Mouse (Mus musculus) right cerebral cortex, postnatal 4 days (tissue): ENCODE measurements around the gene Mgat5.

Source experiments
- DNase-seq: peaks from one replicate; pipeline ENCODE4 v3.0.0-alpha.2; 2022

Mgat5 gene

DNA sequence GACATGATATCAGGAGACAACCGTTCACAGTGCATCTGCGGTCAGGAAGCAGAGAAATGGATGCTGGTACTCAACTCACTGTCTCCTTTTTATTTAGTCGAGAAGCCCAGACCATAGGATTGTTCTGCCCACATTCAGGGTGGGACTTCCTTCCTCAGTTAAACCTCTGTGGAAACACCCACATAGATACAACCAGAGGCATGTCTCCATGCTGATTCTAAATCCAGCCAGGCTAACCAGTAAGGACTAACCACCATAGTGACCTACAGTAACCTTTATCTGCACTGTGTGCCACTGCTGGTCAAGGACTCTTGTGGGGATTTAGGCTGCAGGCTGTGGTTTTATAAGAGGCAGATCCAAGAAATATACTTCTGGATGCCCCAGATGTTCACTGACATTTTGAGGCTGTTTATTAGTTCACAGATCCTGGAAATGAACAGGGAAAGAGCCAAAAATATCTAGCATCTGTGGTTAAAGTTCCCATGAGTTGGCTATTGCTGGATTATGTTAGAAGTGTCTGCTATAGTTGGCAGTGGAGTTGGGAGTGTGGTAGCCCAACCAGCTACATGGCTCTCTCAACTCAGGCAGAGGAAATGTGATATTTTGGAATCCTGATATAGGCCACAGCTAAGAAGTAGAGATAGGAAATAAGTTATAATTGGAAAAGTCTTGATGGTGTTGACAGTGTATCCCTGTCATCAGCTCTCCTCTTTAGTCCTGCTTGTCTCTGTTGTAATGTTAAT, 143.2 kb downstream of the Mgat5 start:
- DNase-seq = no peak

DNA sequence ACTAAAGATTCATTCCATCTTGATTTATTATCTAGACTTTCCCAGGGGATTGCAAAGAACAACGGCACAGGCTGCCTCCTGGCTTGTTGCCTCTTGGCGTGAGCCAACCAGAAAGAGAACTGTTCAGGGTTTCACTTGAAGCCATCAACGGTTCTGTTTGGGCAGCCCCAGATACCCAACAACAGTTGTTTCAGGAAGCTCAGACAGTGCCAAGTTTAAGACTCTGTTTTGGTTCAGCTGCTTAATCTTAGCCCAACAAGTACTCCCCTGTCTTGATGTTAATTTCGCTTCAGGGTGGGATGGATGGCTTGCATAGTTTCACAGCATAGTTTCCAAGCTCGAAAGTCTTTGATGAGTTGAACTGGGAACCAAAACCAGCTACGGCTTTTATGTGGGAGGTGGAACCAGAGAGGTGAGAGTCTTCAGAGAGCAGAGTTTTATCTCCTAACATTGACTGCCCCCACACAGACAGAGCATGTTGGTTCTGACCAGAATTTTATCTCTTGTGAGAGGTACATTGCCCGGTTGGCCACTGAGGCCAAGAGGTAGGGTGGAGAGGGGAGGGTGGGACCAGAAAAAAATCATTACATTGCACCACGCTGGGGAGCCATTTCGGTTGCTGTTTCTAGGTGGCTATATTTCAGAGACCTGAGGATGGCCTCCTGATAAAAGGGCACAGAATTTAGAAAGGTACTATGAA, 144.0 kb downstream of the Mgat5 start:
- peak; percentile 19 for DNase-seq

DNA sequence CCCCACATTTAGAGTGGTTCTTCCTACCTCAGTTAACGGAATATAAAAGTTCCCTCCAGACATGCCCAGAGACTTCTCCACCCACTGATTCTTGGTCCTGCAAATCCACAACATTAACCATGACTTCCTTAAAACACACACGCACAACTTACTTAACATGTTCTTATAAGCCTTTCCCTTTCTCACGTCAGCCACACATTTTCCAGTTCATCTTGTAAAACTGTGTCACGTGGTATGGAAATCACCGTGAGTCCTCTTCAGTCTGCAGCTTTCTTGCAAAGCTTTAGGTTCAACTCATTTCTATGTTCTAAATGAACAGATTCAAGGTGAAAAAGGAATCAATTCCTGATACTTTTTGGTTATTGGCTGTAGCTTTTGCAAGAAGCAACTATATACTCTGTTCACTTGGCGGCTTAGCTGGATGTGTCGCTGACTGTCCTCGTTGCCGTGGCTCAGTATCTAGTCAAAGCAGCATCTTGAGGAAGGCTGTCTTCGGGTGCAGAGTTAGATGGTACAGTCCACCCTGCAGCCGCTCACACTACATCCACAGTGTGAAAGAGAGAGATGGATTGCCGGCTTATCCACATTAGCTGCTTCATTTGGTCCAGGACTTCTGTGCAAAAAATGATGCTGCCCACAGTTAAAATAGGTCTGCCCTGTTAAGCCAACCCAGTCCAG, 146.7 kb downstream of the Mgat5 start:
- DNase-seq = no peak

DNA sequence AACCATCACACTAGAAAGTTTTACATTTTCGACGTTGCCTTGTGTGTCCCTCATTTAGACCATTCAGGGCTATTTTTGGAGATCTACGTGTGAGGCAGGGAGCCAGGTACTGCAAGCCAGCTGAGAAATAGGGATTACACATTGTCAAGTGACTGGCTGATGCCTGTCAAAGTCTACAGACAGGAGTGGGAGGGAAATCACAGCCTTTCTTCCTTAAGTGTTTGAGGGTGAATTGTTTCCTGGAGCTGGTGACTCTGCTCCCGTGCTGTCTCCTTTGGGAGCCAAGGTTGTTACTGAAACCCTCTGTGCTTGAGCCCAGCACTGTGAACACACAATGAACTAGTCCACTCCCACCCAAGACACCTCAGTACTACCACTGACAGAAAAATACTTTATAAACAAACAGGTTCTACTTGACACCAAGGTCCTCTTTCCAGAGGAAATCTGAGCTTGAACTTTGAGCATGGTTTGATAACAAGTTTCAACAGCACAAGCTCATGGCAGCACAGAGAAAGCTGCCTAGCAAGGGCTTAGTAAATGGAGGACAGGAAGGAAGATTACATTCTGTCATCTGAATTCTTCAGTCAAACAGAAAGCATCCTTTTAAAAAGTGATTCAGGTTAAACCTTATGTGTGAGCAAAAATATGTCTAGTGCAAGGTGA, 147.4 kb downstream of the Mgat5 start:
- no peak for DNase-seq

DNA sequence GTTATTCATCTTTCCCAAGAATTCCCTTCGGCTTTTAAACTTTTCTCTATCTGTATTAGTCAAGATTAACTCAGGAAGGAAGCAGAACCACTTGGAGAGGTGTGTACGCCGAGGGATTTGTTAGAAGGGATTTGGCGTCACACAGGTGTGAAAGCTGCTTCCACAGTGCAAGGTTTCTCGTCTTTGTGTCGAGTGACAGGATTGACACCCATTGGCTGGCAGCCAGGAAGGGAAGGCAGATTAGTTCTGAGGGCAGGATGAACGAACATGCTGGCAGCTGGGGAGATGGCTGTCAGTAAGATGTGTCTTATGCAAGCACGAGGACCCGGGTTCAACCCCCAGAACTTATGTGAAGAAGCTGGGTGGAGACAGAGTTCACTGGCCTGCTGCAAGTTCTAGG, 148.6 kb downstream of the Mgat5 start:
- DNase-seq = no peak

DNA sequence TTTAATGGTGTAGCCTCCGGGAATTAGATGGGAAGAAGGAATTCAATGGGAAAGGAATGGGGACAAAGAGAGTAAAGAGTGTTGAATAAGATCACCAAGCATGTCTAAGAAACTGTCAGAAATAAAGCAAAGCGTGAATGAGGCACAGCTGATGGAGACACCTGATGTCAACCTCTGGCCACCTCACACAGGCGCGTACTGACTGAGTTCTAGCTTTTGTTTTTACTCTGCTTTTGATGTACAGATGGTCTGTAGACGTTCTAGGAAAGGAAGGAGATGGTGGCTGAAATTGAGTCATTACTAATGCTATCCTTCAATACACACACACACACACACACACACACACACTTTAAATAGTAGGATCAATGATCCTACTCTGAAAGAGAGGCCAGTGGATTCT, 149.3 kb downstream of the Mgat5 start:
- DNase-seq = no peak

DNA sequence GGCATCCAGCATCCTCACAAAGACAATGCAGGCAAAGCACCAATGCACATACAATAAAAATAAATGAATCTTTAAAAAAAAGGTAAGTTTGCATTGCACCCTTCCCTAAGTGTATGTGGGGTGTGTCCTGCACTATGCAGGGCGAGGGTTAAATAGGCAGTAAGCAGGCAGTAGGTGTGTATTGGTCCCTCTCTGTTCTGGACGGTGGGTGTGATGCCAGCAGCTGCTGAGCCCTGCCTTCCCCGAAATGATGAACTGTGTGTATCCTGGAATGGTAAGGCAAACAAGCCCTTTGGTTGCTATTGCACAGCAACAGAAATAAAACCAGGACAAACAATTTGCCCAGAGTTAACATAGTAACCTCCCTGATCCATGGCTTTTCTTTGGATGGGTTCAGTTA, 150.2 kb downstream of the Mgat5 start:
- DNase-seq = no peak

DNA sequence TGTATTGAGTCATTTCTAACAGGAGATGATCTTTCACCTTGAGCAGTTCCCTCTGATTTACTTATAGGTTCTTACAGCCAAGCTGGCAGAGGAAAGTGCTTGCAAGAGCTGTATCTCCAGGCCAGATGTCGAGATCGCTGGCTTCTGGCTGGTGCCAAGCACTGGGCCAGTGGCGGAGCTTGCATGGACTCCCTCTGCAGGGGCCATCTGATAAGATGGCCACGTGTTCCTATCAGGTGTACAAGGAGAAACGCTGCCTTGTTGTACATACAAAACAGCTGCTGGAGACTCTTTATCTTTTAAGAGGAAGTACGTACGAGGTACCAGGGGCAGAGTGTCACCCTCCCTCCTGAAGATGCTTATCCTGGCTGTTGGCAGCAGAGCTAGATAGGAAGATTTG, 158.8 kb downstream of the Mgat5 start:
- DNase-seq = no peak

DNA sequence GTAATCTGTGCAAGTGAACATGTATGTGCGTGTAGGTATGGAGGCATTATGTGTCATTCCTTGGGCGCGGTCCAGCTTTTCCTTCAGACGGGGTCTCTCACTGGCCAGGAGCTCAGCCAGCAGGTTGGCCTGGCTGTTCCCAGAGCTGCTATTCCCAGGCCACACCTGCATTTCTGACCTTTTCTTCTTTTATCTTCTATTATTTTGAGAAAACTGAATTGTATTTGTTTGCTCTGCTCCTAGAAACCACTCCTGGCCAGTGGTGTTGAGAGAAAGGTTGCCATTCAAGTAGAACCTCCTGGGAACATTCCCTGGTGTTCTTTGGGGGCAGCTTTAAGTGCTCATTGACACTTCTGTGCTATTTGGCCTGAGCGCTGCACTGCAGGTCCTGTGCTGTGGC, 160.9 kb downstream of the Mgat5 start:
- no peak for DNase-seq

DNA sequence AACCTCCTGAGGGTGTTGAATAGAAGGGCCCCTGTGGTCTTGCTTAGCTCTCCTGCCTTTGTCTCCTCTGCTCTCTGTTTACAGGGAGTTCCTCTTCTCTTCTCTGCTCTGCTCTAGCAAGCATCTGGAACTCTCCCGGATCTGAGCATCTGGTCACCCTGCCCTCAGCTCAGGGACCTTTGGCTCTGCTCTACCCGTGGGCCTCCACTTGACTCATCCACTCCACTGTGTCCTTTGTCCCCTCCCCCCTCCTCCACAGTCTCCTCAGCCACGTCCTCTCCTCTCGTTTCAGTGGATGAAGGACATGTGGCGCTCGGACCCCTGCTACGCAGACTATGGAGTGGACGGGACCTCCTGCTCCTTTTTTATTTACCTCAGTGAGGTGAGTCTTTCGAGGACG, 161.3 kb downstream of the Mgat5 start:
- DNase-seq = no peak

DNA sequence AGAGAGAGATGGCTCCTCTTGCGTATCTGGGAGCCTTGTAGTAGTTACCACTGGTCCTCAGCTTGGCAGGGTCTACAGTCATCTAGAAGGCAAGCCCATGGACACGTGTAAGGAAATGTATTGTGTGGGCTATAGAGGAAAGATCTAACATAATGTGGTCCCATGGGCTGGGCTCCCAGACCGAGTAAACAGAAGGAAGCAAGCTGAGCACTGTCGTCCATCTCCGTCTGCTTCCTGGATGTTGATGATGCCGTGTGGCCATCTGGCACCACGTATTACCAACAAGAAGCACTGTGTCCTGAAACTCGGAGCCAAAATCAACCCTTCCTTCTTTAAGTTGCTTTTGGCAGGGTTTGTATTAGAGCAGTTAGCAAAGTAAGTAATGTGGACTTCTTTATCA, 163.7 kb downstream of the Mgat5 start:
- DNase-seq = no peak

DNA sequence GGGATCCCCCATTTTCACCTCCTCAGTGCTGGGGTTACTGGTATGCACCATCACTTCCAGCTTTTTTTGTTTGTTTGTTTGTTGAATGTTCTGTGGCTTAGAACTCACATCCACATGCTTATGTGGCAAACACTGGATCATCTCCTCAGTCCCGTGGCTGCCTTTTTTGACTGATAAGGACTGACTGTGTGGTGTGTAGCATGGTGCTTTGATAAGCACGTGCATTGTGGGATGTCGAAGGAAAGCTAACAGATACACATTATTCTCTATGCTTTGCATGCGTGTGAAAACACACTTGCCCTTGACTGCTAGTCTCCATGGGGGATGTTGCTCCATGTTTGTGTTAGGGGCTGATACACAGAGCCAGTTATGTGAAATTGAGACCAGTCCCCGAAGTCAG, 164.7 kb downstream of the Mgat5 start:
- no peak for DNase-seq

DNA sequence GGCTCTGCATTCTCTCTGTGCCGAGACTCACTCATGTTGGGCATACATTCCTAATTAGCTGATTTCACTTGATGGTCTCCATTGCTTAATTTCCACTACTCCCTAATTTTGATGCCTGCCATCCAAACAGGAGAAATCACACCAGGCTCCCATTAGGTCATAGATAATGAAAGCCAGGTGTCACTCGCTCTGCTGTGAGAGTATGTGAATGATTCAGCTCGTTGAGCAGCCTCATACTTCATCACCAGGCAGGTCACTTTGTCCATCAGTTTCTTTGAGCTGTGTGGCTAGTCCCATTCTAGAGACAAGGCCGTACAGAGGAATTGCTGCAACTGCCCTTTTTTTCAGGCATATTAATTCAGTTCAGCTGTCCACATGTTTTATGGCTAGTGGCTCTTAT, 167.3 kb downstream of the Mgat5 start:
- no peak for DNase-seq

DNA sequence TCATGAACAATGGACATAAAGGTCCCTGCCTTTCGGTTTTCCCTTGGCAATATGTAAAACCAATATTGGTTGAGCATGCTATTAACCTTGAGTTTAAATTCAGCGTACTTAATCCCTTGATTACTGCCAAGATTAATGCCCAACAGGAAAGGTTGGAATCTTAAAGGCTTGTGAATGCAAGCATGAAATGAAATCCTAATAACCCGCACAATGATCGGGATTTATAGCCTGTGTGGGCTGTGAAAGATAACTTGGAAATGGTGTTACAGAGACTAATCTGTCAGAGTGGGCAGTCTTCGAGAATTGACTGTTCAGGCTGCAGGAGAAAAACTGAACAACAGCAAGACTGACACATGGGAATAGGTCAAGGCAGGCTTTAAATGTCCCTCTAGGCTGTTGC, 168.7 kb downstream of the Mgat5 start:
- no peak for DNase-seq

DNA sequence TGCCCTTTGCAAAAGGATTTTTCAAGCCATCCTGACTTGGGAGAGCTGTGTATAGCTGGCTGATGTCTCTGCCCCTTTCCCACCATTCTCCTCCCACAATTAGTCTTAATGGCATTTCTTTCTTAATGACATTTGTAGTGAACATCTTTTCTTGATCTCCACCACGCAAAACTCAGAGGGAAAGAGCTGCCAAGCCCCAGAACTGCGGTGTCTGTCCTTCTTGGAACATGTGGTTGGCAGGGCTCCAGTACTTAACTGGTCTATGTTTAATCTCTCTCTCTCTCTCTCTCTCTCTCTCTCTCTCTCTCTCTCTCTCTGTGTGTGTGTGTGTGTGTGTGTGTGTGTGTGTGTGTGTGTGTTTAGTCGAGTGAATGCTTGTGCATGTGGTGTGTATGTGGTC, 169.3 kb downstream of the Mgat5 start:
- DNase-seq = no peak

DNA sequence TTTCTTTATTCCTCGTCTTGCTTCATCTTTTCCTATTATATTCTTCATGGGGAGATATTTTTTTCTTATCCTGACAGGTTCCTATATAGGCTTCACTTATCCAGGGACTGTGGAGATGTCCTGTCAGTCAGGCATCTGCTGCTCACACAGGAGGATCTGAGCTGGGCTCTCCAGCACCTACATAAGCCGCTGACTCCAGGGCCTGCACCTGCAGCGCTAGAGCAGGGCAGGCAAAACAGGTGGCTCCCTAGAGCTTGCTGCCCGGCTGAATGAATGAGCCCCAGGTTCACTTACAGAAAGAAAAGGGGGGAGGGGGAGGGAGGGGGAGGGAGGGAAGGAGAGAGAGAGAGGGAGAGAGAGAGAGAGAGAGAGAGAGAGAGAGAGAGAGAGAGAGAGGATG, 175.3 kb downstream of the Mgat5 start:
- DNase-seq = no peak

DNA sequence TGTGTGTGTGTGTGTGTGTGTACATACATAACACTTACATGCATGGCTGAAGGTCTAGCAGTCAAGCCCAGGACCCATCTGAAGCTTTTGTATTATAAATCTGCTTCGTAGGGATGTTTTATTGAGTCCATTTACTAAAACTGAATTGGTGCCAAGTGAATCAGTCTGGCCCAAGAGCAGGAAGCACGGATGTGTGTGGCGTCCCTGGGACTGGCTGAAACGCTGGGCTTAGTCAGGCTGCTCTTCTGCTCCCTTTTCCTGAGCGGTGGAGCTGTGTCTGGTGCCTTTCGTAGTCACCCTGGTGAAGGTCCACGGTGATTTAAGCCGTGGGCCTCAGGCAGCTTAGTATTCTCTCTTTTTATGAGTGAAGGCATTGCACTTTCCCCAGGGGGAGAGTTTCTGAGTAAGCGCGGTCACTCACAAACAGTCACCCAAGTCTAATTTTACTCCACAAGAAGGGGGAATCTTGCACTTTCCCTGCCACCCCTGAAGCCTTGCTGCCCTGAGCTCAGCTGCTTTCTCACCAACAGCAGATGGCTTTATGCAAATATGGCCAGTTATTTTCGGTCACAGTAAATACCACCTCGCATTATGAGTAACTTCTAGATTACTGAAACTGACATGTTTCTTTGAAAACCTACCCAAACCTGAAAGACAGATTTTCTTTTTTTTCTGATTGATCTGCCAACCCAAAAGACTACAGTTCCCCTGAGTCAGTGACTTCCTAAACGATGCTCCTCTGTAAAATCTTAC, 176.1 kb downstream of the Mgat5 start:
- no peak for DNase-seq

DNA sequence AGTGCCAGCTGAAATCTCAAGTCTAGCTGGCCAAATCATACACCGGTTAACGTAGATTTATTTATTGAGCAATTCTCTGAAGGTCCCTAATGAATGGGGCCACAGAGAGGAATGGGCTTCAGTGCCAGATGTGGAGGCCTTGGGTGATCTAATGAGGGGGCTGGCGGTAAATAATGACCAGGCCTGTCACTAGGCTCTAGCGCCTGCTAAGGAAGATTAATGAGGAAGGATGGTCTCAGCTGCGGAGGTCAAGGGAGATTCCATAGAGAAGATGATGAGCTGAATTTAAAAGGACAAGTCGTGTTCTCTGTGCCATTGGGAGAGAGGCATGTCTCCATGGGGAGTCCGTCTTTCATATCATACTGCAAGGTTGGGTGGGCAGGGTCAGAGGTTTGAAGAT, 178.3 kb downstream of the Mgat5 start:
- no peak for DNase-seq

DNA sequence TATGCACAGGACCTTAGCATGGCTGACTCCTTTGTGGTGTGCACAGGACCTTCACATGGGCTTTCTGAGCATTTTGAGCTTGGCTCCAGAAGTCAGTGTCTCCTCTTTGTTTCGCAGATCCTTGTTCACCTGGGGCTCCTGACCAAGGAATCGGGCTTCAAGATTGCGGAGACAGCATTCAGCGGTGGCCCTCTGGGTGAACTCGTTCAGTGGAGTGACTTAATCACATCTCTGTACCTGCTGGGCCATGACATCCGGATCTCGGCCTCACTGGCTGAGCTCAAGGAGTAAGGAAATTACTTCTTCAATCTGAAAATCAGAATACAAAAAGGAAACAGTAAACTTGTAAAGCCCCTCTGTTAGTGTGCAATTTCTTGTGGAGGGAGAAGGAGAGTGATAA, 182.4 kb downstream of the Mgat5 start:
- no peak for DNase-seq

DNA sequence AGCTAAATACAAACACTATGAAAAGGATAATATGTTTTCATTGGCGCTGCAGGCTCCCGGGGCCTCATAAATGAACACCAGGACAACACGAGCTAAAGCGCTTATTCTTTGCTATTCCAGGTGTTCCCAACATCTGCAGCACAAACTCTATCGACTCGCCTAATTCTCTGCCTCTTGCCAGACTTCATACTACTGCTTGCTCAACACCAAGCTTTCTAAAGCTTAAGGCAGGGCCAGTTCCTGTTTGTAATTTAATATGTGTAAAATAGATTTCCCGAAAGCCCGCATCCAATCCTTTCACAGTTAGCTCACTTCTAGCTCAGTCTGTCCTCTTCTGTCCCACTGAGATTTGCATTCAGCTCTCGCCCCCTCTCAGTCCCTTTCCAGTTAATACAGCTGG, 182.8 kb downstream of the Mgat5 start:
- no peak for DNase-seq

DNA sequence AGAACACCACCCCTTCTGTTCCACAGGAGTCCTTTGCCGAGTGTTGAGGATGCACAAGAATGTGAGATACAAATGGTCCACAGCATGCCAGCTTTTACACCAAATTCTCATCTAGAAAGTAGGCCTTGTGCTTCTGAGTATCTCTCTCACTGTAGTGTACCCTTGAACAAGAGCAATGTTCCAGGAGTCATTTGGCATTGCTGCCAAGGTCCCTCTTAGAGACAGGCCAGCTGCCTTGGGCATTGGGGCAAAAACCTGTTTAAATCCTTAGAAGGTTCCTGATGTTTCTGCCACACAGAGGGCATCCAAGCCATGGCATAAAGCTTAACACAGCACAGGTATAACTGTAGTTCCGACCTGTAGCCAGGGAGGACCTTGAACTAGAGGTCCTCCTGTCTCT, 189.9 kb downstream of the Mgat5 start:
- no peak for DNase-seq

DNA sequence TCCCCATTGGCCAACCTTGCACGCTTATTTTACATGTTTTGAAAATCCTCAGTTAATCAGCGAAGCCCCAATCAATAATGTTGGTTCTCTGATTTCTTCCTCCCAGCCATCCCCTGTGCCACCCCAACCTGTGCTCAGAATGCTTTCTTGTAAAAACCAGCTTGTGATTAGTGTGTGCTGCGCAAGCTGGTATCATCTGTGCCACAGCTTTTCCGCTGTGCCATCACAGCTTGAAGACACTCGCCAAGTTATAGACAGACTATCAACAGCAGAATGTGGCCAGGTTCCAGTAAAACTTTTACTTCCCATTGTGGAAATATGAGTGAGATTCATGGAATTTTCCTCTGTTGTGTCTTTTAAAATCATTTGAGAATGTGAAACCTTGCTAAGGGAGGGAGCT, 190.9 kb downstream of the Mgat5 start:
- DNase-seq = no peak
